In the genomic region with DNA sequence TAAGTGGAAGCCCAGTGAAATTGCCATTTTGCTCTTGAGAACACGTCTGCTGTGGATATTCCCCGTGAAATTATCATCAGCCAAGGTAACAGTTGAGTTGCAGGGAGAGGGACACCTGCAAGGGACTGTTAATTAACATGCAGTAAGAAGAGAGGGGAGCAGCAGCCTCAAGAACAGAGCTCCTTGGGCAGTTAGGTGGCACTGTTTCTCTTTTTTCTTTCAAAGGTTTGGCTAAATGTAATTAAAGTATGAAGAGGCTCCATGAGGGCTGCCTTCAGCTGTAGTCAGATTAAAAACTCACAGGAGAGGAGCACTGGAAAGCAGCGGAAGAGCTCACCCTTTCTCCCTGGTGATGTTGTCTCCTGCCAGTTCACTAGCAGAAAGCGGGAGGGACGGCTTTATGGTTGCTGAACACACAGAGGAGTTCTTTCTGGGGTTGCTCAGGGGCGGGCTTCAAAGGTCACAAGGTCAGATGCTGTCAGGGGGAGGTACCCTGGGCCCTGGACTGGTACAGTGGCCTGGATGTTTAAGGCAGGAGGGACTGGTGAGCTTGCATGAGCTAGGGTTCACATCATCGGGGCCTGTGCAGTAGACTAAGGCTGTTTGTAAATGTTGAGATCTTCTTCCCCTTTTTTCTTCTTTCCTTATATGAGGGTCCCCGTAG, we compare ENCODE assay signal across 12 mouse cellular contexts. TPM values are rescaled to one million over a fixed set of nuclear protein-coding genes. Genes with fewer than 3 reads are reported as not detected.
DNase-seq lines count a peak whose midpoint lies in the region; ATAC-seq and TF ChIP-seq lines count a peak whose summit lies in the region.
"Had no signal": no experiment of that assay in that cellular context is flagged by ENCODE, and none has a peak within 500 bp of the region (broad histone marks: within the 10 kb centered on the region; RNA-seq: fewer than 3 reads in every experiment).

No protein-coding gene starts in this region.

- H3K27me3 ChIP-seq in kidney, embryonic 14.5 days (ENCODE audit: control insufficient read depth, insufficient read depth, low read length): no peaks in the 10 kb centered on the region
- H3K27me3 ChIP-seq in midbrain, embryonic 15.5 days (replicated peaks): no peaks in the 10 kb centered on the region
- H3K27me3 ChIP-seq in stomach, postnatal 0 days (ENCODE audit: control insufficient read depth, insufficient read depth, low read length): no peaks in the 10 kb centered on the region

- 29% methylated on average over 8 of the region's 8 CpGs for WGBS in kidney, embryonic 14.5 days
- 22% methylated on average over 8 of the region's 8 CpGs for WGBS in midbrain, embryonic 15.5 days
- 48% methylated on average over 8 of the region's 8 CpGs for WGBS in stomach, postnatal 0 days

- H3K4me1 ChIP-seq in kidney, embryonic 14.5 days (ENCODE audit: control insufficient read depth, insufficient read depth, low read length): no peaks in the 10 kb centered on the region
- H3K4me1 ChIP-seq in midbrain, embryonic 15.5 days: peaks cover 3% of the 10 kb centered on the region; the same call in 1 of the 2 replicates
- H3K4me1 ChIP-seq in stomach, postnatal 0 days (replicated peaks; ENCODE audit: control insufficient read depth, insufficient read depth): no peaks in the 10 kb centered on the region

- no peak overlapping the region for H3K27ac ChIP-seq in left cerebral cortex, adult 2 months
- H3K27ac ChIP-seq in kidney, embryonic 14.5 days (ENCODE audit: low read depth, low read length): no peak overlapping the region
- H3K27ac ChIP-seq in midbrain, embryonic 15.5 days: no peak overlapping the region
- H3K27ac ChIP-seq in stomach, postnatal 0 days (replicated peaks): no peak overlapping the region

- DNase-seq in cerebellum, postnatal 10 days: peak; percentile 36 to 45
- DNase-seq in left cerebral cortex, adult 2 months (ENCODE audit: extremely low spot score in 1 of 2, low spot score in 2 of 2): no peak
- DNase-seq in left cerebral cortex, postnatal 36 days (ENCODE audit: low spot score in 2 of 2): no peak
- DNase-seq in stomach, postnatal 0 days (ENCODE audit: low spot score): no peak
- no peak for DNase-seq in adrenal gland, postnatal 10 days
- DNase-seq: cerebellum, adult 11 months; lung, postnatal 36 days; thymus, postnatal 4 days had no signal

- no peak for TF ChIP-seq EP300 in stomach, postnatal 0 days (optimal IDR thresholded peaks at IDR 0.05)

- no peak overlapping the region for H3K4me3 ChIP-seq in left cerebral cortex, adult 2 months
- no peak overlapping the region for H3K4me3 ChIP-seq in kidney, embryonic 14.5 days (ENCODE audit: low read length)
- H3K4me3 ChIP-seq in midbrain, embryonic 15.5 days: no peak overlapping the region
- H3K4me3 ChIP-seq in stomach, postnatal 0 days (ENCODE audit: low read depth, low read length): no peak overlapping the region

- H3K9ac ChIP-seq in kidney, embryonic 14.5 days (ENCODE audit: low read depth, low read length): no peak overlapping the region
- no peak overlapping the region for H3K9ac ChIP-seq in midbrain, embryonic 15.5 days
- H3K9ac ChIP-seq in stomach, postnatal 0 days (ENCODE audit: low read length): no peak overlapping the region

- TF ChIP-seq CTCF in left cerebral cortex, adult 2 months (IDR thresholded peaks at IDR 0.05): peak; percentile 56
- no peak for TF ChIP-seq CTCF in stomach, postnatal 0 days (IDR thresholded peaks at IDR 0.05; ENCODE audit: low read depth)

- no peaks in the 10 kb centered on the region for H3K36me3 ChIP-seq in kidney, embryonic 14.5 days (ENCODE audit: control insufficient read depth, insufficient read depth, low read length)
- no peaks in the 10 kb centered on the region for H3K36me3 ChIP-seq in midbrain, embryonic 15.5 days (replicated peaks)
- H3K36me3 ChIP-seq in stomach, postnatal 0 days (ENCODE audit: control insufficient read depth, insufficient read depth, low read length): no peaks in the 10 kb centered on the region
- H3K36me3 ChIP-seq: G1E had no signal

- no peaks in the 10 kb centered on the region for H3K9me3 ChIP-seq in kidney, embryonic 14.5 days (ENCODE audit: control insufficient read depth, low read length)
- no peaks in the 10 kb centered on the region for H3K9me3 ChIP-seq in midbrain, embryonic 15.5 days
- H3K9me3 ChIP-seq in stomach, postnatal 0 days (ENCODE audit: control insufficient read depth, low read length): no peaks in the 10 kb centered on the region

- H3K4me2 ChIP-seq in kidney, embryonic 14.5 days (replicated peaks; ENCODE audit: low read depth, low read length): no peak overlapping the region
- H3K4me2 ChIP-seq in midbrain, embryonic 15.5 days: no peak overlapping the region
- H3K4me2 ChIP-seq in stomach, postnatal 0 days (replicated peaks; ENCODE audit: low read depth): no peak overlapping the region

- intact Hi-C loops in left cerebral cortex, adult 2 months (cut with DNase I): loop anchor here (1.0 to 10.0 kb wide), 3 partner anchors 470 to 582 kb away; no protein-coding TSS in a partner anchor
- intact Hi-C loops in left cerebral cortex, postnatal 36 days (cut with DNase I): loop anchor here (5.0 to 10.0 kb wide), 2 partner anchors 350 to 582 kb away; no protein-coding TSS in a partner anchor

- no peak for ATAC-seq in cerebellum, adult (ENCODE audit: insufficient number of reproducible peaks, low FRiP score, low TSS enrichment)
- ATAC-seq in kidney, embryonic 14.5 days (ENCODE audit: low FRiP score, low TSS enrichment): peak; percentile 72
- peak; percentile 70; the same call in 1 of the 2 replicates for ATAC-seq in midbrain, embryonic 15.5 days (replicated peaks)
- no peak for ATAC-seq in stomach, postnatal 0 days (ENCODE audit: low FRiP score, low TSS enrichment)

RNA-seq across cellular contexts. Expression of a gene that starts 11.7 kb away (rescaled TPM):
- 1 to 10 TPM; 2.6 to 3.0 TPM for total RNA-seq in left cerebral cortex, adult 2 months (2021)
- total RNA-seq in left cerebral cortex, postnatal 36 days (2021): 1 to 10 TPM; 1.6 to 3.6 TPM
- 0.50 and 0.57 TPM in 2 replicates for polyA plus RNA-seq in kidney, embryonic 14.5 days (2014; fragmentation: Nextera tagmentation; extraction: Ambion mirVana)
- 4.8 and 5.7 TPM in 2 replicates for polyA plus RNA-seq in midbrain, embryonic 15.5 days (2015; fragmentation: Nextera tagmentation; extraction: Ambion mirVana)
- 0.04 TPM in 1 of 2 replicates, not detected in the other for polyA plus RNA-seq in stomach, postnatal 0 days (2015; fragmentation: Nextera tagmentation; extraction: Ambion mirVana)
- total RNA-seq in adrenal gland, postnatal 10 days (2021): under 1 TPM; 0.42 to 0.97 TPM
- polyA plus RNA-seq: G1E had no signal

Comparison
In these comparisons a context has a peak if more than half of its experiments do, and no peak if none do; other contexts are left out.
1. DNase-seq: peak in cerebellum, postnatal 10 days (2 of 2); none in left cerebral cortex, adult 2 months (0 of 2), left cerebral cortex, postnatal 36 days (0 of 2), stomach, postnatal 0 days (single experiment) and adrenal gland, postnatal 10 days (single experiment).
2. ATAC-seq: peak in kidney, embryonic 14.5 days (single experiment) and midbrain, embryonic 15.5 days (single experiment); none in cerebellum, adult (single experiment) and stomach, postnatal 0 days (single experiment).